Mouse (Mus musculus) myocyte (in vitro differentiated cells): Measurements from ENCODE around the gene Kcnq5.

ENCODE experiments used
- CEBPB ChIP-seq: IDR thresholded peaks from 2 replicates; pipeline ENCODE4 v1.6.1; 2011; ENCODE audit warnings: mild to moderate bottlenecking, moderate library complexity; ENCODE audit not compliant: poor library complexity, insufficient read depth, severe bottlenecking
- E2F4 ChIP-seq: IDR thresholded peaks from one replicate; pipeline ENCODE4 v1.6.1; 2011; ENCODE audit warnings: mild to moderate bottlenecking, control low read depth, moderate library complexity; ENCODE audit not compliant: insufficient read depth
- MAX ChIP-seq: IDR thresholded peaks from one replicate; pipeline ENCODE4 v1.6.1; 2011; ENCODE audit warnings: low read depth, mild to moderate bottlenecking, control low read depth
- MYOD1 ChIP-seq, 3 experiments: IDR thresholded peaks; one replicate each; pipeline ENCODE4 v1.6.1; 2011; ENCODE audit warnings: control low read depth in 2 of 3, low read depth in 2 of 3, mild to moderate bottlenecking in 2 of 3, moderate library complexity in 1 of 3; ENCODE audit not compliant: insufficient read length in 2 of 3, control insufficient read depth in 1 of 3
- MYOG ChIP-seq, 3 experiments: IDR thresholded peaks; one replicate each; pipeline ENCODE4 v1.6.1; 2011; ENCODE audit warnings: control low read depth in 2 of 3, low read depth in 2 of 3, mild to moderate bottlenecking in 2 of 3; ENCODE audit not compliant: insufficient read length in 2 of 3, control insufficient read depth in 1 of 3, insufficient read depth in 1 of 3
- POLR2A ChIP-seq: IDR thresholded peaks from one replicate; pipeline ENCODE4 v1.6.1; 2011; ENCODE audit warnings: low read depth, mild to moderate bottlenecking, control low read depth, moderate library complexity; ENCODE audit not compliant: insufficient read length
- POLR2AphosphoS2 ChIP-seq: IDR thresholded peaks from one replicate; pipeline ENCODE4 v1.6.1; 2011; ENCODE audit warnings: low read depth, control low read depth; ENCODE audit not compliant: insufficient read length
- REST ChIP-seq: IDR thresholded peaks from one replicate; pipeline ENCODE4 v1.6.1; 2011; ENCODE audit warnings: mild to moderate bottlenecking, control low read depth, moderate library complexity; ENCODE audit not compliant: insufficient read depth, insufficient read length
- SRF ChIP-seq: IDR thresholded peaks from one replicate; pipeline ENCODE4 v1.6.1; 2011; ENCODE audit warnings: low read depth; ENCODE audit not compliant: control insufficient read depth, insufficient read length
- TCF12 ChIP-seq: IDR thresholded peaks from one replicate; pipeline ENCODE4 v1.6.1; 2011; ENCODE audit warnings: mild to moderate bottlenecking, control low read depth; ENCODE audit not compliant: poor library complexity, insufficient read depth, severe bottlenecking
- TCF3 ChIP-seq: IDR thresholded peaks from one replicate; pipeline ENCODE4 v1.6.1; 2011; ENCODE audit warnings: low read depth, control low read depth; ENCODE audit not compliant: insufficient read length
- USF1 ChIP-seq: IDR thresholded peaks from one replicate; pipeline ENCODE4 v1.6.1; 2011; ENCODE audit warnings: low read depth, mild to moderate bottlenecking, control low read depth, moderate library complexity

- no peak for TF ChIP-seq POLR2A
- no peak for TF ChIP-seq MAX
- TF ChIP-seq TCF12, result no peak
- TF ChIP-seq MYOG (IDR thresholded peaks at IDR 0.05; ENCODE audit: control insufficient read depth in 1 of 3, insufficient read depth in 1 of 3, insufficient read length in 2 of 3, low read depth in 2 of 3), result no peak
- TF ChIP-seq REST, result no peak
- no peak for TF ChIP-seq CEBPB
- no peak for TF ChIP-seq SRF
- no peak for TF ChIP-seq MYOD1 (IDR thresholded peaks at IDR 0.05; ENCODE audit: control insufficient read depth in 1 of 3, insufficient read length in 2 of 3, low read depth in 2 of 3)
- no peak for TF ChIP-seq E2F4
- TF ChIP-seq USF1, result no peak
- TF ChIP-seq POLR2AphosphoS2, result no peak
- TF ChIP-seq TCF3, result no peak
These were observed 361.1 kb downstream of the Kcnq5 start for GRCm38 (mm10) chr1:21600606-21601005.
